Mouse (Mus musculus): ENCODE data around the gene Rpl11.
"Not testable (repeated sequence)": the region's sequence is repeated elsewhere in the genome, so short reads cannot be mapped to it uniquely, and the experiment has no call there.

Rpl11 gene

GRCm38 (mm10) chr4:135980223-135980622, 73.0 kb downstream of the Rpl11 start:
- DNase-seq (ENCODE audit: low spot score in 2 of 2) = not testable (repeated sequence)
